Mouse (Mus musculus): ENCODE data around the gene Oaz1.
A peak's percentile ranks its signal among the peaks of the same experiment; 100 is the strongest.
"Not testable (repeated sequence)": the region's sequence is repeated elsewhere in the genome, so short reads cannot be mapped to it uniquely, and the experiment has no call there.

Oaz1 gene

DNA sequence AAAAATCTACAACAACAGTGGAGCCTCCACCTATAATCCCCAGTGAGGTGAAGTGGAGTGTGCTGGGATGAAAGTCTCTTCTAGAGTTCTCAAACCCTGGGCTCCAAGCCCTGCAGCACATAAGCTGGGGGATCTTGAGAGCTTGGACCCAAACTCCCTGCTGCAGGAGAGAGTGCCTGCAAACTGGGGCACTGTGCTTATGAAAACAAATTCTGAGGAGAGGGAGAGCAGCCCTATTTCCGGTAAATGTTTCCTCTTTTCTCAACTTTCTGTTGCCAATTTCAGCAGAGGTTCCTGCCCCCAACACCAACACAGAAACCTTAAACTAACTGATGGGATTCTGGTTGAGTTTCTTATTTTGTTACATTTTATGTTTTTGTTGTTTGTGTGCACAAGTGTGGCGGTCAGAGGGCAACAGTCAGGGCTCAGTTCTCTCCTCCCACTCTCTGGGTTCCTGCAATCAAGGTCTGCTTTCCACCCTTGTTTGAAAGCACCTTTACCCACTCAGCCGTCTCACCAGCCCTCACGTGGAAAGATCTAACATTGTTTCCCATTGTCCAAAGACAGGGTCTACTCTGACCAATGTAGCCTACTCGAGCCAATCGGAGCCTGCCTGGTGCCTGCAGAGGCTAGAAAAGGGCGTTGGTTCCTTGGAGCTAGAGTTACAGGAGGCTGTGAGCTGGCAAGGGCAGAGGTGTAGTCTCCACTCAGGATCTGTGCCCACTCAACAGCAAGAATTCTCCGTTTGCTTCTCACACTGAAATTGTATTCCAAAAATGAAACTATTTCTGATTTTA is 2.4 kb upstream of the Oaz1 start:
- peak in 1 of 2 experiments; percentile 44 for DNase-seq

DNA sequence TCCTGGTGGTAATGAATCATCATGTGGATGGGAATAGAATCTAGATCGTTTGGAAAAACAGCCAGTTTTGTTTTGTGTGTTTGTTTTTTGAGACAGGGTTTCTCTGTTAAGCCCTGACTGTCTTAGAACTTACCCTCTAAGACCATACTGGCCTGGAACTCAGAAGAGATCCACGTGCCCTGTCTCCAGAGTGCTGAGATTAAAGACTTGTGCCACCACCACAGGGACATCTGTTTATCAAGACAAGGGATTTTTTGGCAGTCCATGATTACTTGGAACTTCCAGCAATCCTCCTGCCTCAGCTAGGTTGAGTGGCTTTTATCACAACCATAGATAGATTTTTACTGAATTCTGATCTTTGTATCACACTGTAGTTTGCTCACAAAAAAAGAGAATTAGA is 1.6 kb upstream of the Oaz1 start:
- no peak for DNase-seq

DNA sequence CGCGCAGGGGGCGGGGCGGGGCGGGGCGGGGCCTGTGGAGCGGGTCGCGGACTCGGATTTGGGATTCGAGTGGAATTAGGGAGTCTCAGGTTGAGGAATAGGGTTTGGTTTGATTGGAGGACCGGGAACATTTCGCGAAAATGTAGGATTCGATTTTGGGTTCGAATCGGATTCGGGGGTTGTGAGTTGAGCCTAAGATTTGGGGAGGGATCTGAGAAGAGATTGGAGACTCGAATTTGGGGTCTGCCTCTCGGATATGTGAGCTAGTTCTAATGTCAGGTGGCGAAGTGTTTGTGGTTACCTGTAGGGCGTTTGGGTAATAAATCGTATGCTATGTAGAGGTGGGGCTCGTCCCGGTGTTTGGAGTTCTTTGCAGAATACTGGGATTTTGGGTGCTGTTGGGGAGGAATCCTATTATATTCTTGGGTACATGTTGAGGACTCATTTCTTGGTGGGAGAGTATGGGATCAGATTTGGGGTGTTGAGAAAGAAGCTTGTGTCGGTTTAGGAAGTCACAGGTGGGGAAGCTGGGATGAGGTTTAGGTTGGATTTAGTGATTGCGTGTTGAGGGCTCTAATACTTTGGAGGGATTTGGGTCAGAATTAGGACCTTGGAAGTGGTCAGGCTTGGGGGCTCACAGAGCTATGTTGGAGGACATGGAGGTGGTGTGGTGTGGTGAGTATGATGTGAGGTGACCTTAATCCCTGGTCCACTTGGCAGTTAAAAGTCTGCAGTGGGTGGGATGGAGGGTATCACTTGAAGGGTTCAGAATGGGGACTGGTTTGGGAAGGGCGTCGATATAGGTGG is 810 bp downstream of the Oaz1 start:
- no peak for DNase-seq

DNA sequence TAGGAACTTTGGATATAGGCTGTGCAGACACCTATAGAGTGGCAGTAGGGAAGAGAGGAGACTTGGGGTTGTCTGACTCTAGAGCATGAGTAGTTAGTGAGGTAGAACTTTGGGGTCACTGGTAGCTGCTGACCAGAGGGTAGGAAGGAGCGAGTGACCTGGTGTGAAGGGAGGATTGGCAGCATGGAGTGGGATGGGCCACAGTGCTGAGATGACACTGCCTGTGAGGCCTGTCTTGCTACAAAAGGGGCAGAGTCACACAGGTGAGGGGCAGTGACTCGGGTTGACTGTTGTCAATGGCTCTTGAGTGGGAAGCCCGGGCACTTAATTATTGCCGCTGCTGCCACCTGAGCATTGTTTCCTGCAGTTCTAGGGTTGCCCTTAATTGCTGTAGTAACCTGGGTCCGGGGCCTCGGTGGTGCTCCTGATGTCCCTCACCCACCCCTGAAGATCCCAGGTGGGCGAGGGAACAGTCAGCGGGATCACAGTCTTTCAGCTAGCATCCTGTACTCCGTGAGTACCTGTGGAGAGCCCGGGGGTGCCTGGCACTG is 1.5 kb downstream of the Oaz1 start:
- DNase-seq: no peak

DNA sequence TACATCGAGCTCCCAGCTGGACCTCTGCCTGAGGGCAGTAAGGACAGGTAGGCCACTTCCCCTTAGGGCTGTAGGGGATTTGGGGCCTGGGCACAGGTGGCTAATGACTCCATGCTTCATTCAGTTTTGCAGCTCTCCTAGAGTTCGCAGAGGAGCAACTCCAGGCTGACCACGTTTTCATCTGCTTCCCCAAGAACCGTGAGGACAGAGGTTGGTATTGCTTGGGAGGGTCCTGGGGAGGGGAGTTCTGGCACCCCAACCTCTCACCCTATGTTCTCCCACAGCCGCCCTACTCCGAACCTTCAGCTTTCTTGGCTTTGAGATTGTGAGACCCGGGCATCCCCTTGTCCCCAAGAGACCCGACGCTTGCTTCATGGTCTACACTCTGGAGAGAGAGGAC is 2.1 kb downstream of the Oaz1 start:
- DNase-seq: not testable (repeated sequence)

DNA sequence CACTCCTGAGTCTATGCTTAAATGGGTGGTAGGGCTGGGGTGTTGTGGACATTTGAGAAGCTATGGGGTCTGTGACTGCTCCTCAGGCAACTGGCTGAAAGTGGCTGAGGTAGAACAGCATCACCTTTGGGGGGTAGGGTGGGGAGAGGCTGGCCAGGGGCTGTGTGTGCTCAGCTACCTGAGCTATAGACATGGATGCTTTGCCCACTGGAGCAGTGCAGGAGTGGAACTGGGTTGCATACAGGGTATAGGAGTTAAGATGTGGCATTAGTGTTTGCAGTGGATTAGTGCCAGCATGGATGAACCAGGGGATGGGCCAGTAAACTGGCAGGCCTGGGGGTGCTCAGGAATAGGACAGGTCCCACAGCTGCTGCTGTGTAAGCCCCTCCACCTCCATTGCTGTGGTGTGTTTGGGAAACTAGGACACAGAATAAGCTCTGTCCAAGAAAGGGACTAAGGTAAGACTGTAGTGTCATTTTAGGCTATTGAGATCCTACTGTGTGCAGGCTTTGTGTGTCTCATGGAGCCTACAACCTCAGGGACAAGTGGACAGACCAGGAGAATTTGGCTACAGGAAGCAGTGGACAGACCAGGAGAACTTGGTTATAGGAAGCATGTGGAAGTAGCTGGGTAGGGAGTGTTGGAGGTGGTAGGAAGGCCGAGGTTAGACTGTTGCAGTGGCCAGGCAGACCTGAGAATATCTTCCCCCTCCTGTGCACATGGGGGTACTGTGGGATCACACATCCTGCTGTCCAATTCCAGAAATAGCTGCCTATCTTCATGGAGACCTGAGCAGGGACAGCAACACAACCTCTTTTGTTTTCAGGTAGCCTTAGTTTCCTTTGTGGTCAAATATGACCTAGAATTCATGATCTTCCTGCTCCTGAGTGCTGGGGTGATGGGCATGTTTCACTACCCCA is 3.2 kb downstream of the Oaz1 start:
- DNase-seq: no peak

DNA sequence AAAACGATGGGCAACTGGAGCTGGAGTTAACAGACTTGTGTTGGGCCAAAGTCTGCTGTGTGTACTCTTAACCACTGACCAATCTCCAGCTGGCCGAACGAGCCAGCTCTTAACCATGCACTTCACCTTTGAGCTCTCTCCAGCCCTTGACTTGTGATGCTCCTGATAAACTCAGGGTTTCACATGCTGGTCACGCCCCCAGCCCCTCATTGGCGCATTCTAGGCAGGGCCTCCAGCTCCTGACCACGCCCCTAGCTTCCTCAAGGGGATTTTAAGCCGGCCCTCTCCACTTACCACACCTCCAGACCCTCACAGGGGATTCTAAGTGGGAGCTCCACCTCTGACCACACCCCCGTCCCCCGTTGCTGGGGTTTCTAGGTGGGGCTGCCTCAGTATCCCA is 4.7 kb downstream of the Oaz1 start:
- DNase-seq: peak; percentile 57 to 72

DNA sequence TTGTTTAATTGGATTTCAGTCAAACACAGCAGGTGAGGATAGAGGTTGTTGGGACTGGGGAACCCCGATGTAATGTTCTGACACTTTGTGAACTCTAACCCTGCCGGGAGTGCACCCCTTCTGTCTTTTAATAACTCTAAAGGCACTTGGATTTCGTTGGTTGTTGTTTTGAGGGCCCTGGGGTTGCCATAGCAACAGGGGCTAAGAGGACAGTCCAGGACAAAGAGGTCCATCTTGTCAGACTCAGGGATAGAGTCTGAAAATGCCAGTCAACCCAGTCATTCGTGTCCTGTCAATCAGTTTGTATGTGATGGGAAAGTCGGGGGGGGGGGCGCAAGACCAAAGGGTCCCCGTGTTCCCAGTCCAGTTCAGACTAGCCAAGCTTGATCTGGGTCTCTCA is 6.4 kb downstream of the Oaz1 start:
- DNase-seq: no peak

DNA sequence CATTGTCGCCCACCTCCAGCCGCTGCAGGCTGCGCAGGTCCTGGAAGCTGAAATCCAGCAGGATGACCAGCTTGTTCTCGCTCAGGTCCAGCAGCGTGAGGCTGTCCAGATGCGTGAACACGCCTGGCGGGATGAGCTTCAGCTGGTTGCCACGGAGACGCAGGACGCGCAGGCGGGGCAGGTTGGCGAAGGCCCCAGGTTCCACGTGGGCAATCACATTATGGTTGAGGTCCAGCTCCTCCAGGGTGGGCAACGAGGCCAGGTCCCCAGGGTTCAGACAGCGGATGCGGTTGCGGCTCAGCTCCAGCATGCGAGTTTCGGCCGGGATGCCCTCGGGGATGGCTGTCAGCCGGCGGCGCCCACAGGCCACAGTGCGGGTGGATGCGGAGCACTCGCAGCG is 9.2 kb downstream of the Oaz1 start:
- DNase-seq: no peak

DNA sequence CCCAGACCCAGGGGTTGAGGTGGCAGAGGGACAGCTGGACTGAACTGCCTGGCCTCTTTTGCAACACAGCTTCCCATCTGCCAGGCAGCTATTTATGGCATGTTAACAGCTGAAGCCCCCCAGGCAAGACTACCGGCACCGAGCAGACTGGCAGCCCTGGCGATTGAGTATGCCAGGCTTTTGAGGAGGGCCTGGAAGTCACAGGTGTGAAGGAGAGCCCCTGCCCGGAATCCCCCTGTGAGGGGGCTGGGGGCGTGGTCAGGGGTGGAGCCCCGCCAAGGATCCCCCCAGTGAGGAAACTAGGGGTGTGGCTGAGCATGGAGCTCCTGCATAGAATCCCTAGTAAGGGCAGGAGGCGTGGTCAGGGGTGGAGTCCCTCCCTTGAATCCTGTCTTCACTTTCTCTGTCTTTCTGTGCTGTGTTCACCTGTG is 10.5 kb downstream of the Oaz1 start:
- no peak for DNase-seq

DNA sequence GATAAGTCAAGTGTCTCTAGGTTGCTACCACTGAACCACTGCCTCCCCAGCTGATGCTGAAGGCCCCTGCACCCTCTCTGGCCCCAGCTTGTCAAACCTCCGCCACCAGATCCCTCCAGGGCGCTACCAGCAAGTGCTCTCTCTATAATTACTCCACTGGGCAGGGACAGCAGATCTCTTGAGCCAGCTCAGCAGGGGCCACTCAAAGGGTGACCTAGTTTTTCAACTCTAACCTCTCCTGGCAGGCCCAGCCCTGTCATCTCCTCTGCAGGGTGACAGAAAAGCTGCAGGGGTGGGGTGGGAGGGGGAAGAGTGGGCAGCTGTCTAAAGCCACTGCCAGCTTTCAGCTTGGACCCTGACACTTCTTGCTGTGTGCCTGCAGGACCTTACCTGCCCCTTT is 11.4 kb downstream of the Oaz1 start:
- DNase-seq: no peak

DNA sequence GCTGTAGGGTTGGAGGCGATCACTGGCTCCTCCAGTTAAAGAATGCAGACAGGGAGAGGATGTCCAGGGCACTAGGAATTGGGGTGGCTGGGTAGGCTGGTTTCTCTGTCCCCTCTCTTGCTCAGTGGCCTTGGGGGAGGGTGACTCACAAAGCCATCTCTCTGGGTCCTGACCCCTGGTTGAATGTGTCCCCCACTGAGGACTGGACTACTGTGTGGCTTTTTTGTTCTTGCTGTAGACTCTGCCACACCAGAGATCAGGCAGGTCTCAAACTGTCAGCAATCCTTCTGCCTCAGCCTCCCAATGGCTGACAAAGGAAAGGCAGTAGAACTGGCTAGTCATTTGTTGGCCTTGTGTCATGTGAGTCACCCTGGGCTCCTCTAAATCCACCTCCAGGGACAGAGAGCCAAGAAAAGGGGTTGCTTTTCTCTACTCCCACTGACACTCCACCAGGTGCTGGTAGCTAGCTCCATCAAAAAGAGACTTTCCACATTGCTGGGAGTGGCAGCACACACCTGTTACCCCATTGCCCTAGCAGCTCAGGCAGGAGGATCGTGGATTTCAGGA is 12.0 kb downstream of the Oaz1 start:
- no peak for DNase-seq

DNA sequence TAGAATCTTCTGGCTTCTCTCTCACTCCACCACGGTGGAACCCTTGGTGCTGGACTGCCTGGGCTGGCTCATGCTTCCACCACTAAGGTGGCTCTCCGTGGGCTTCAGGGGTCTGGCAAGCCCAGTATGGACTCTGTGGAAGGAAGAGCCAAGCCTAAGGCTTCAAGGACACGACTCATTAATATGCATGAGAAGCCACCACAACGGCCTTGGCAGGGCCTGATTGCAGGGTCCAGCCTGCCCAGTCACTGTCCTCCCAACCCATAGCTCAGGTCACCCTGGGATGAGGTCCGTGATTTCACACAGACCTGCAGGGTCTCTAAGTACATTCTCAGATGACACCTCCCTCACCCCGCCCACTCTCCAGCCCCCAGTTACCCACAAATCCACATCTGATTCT is 13.4 kb downstream of the Oaz1 start:
- DNase-seq: no peak

DNA sequence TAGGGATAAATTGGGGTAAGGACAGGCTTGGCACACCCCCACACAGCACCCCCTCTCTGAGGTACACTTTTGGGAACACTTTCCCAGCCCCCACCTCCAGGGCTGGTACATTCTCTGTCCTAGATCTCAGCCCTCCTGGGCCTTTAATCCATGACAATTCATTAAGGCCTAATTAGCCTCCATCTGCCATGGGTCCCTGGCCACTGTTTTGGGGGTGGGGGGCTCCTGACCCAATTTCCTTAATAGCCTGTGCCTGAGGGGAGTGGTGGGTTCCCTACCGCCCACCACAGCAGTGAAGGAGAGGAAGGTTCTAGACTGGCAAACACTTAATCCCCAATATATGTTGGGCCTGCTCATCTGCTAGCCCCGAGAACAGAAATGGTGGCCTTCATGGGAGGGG is 15.2 kb downstream of the Oaz1 start:
- DNase-seq: no peak

DNA sequence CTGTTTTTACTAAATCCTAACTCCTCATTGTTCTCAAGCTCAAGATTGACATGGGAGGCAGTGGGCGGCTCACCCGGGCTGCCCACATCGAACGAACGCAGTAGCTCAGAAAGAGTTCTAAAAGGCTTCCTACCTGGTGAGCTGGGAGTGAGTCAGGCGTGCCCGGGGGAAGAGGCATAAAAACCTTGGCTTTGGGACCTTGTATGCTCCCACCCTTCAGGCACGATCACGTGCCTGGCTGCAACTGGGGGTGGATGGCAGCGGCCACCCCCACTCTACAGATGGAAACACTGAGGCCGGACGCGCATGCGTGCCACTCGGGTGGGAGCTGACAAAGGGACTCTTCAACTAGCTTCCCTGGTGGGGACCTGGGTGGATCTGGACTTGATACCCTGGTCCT is 15.9 kb downstream of the Oaz1 start:
- DNase-seq: no peak

DNA sequence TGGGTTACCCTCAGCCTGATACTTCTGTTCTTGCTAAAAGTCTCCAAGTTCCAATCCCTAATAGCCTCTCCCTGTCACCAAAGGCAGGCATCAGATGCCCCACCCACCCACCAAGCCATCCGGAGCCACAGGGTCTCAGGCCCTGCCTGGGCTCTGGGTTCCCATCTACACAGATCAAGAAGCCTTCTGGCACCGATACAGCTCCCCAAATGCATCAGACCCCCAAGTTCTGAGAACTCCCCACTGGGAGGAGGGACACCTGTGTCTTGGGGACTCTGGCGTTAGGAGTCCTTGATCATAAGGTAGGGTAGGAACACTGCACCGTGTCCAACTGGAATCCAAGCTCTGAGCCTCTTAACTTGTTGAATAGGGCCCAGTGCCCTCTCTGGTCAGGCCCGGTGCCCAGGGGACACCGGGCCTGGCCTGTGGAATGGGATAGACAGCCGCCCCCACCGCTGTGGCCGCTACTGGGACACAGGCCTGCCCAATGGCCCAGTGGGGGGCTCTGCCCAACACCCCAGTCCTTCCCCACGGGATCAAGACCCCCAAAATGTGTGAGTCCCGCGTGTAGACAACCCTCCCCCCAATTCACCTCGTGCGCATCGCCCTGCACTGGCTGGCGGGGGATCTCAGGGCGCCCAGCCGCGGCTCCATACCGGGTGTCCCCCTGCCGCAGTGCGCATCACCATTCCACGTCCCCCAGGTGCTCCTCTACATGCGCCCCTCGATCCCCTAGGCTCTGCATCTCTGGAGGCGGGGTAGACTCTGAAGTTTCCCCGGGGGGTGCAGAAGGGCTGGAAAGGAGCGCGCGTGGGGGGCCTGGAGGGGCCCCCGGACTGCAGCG is 16.9 kb downstream of the Oaz1 start:
- no peak for DNase-seq

DNA sequence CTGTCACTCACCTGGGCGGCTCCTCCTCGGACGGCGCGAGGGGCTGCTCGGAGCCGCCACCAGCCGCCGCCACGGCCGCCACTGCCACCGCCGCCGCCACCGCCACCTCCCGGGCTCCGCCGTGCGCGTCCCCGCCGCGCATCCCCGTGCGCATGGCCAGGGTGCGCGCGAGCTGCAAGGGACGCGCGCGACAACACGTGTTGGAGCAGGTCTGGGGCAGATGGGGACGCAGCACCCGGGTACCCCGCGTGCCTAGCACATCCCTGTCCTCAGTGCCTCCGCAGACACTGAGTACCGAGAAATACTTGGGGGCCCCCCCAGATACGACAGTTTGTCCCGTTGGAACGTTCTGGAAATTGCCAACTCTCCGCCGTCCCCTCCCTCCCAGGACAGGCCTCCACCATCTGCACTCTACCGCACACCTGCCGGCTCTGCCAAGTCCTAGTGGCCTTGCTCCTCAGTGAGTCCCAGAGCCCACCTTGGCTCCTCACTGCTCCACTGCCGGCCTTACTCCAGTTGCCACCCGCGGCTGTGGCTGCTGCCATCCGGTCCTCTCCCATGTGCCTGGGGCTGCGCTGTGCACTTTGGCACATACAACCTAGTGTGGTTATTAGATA is 17.6 kb downstream of the Oaz1 start, which contains the start of gene Lingo3:
Gene Lingo3 (minus strand): TSS at position 109 of the 617 bp plus-strand sequence.
- DNase-seq: no peak

DNA sequence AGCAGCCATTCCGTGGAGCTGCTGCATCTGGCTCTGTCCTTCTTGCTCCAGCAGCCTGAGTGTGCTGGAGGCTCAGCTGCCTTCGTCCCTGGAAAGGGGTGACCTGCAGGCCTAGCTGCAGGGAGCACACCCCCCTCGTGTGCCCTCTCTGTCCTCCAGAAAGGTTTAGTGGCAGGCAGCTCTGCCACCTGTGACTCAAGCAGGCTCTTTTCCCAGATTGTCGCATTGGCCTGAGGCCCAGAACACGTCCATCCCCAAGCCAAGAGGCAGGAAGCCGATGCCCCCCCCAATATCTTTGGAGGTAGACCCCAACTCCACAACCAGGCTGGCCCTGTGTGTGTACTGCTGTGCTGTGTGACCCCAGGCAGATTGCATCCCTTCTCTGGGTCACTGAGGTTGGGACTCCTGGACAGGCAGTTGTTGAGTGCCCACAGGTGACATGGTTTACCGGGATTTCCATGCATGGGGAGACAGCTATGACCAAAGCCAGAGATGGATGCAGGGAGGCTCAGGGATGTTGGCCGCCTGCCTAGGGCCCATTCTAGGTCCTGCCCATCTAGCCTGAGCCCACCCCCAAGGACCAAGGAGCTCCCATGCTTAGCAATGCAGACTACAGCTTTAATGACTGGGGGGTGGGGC is 18.7 kb downstream of the Oaz1 start:
- DNase-seq: no peak

DNA sequence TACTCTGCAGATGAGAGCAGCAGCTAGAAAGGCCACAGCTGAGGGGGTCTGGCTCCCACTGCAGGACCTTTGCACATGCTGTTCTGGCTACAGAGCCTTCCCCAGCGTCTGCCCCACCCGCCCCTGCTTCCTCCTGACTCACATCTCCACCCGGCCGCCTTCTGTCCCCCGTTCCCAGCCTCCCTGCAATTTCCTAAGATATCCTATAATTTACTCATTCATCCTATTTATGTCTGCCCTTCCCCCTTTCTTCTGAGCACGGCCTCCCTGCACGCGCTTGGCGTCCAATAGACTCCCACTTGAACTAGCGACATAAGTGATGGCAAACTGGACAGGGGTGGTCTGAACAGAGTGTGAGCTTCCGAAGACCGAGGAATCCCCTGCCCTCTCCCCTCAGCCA is 19.3 kb downstream of the Oaz1 start:
- DNase-seq: no peak

DNA sequence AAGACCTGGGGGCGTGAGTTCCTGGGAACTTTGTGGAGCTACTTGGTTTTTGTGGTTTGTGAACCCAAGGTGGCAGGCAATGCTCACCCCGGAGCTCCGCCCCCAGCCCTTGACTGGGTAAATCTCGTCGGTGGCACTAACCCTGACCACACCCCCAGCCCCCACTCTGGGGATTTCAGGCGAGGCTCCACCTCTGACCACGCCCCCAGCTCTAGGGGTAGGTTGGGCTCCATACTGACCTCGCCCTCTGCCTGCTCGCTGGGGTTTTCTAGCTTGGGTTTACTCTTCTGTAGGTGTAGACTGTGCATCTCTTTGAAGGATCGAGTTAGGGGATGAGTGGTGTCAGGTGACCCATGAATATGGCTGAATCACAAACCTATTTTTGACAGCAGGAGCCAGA is 22.1 kb downstream of the Oaz1 start:
- DNase-seq: peak; percentile 73 to 82
